Mouse (Mus musculus) liver, embryonic 12.5 days (tissue): Measurements from ENCODE around the gene Spocd1. TPM values are rescaled to one million over a fixed set of nuclear protein-coding genes. Genes with fewer than 3 reads are reported as not detected.
A peak's percentile ranks its signal among the peaks of the same experiment; 100 is the strongest.

ENCODE experiments used
- ATAC-seq: fragments of 200-750 bp; cut with Nextera tagmentation; 2 replicates; pipeline ENCODE4 v1.8.0; 2017; ENCODE audit warnings: moderate number of reproducible peaks, mild to moderate bottlenecking, moderate library complexity
- H3K27ac ChIP-seq: fragments of 300-500 bp; sonication (generic); 2 replicates; pipeline ENCODE4 v1.5.1; 2016; ENCODE audit warnings: mild to moderate bottlenecking
- H3K27me3 ChIP-seq: fragments of 300-500 bp; sonication (generic); replicated peaks from 2 replicates; pipeline ENCODE4 v1.6.1; 2016; ENCODE audit warnings: mild to moderate bottlenecking, moderate library complexity
- H3K36me3 ChIP-seq: fragments of 300-500 bp; sonication (generic); 2 replicates; pipeline ENCODE4 v1.6.1; 2016; ENCODE audit warnings: mild to moderate bottlenecking, moderate library complexity
- H3K4me1 ChIP-seq: fragments of 300-500 bp; sonication (generic); 2 replicates; pipeline ENCODE4 v1.6.1; 2016
- H3K4me2 ChIP-seq: fragments of 300-500 bp; sonication (generic); 2 replicates; pipeline ENCODE4 v1.6.1; 2016; ENCODE audit warnings: mild to moderate bottlenecking, moderate library complexity
- H3K4me3 ChIP-seq: fragments of 300-500 bp; sonication (generic); 2 replicates; pipeline ENCODE4 v1.5.1; 2016; ENCODE audit warnings: mild to moderate bottlenecking, moderate library complexity
- H3K9ac ChIP-seq: fragments of 300-500 bp; sonication (generic); 2 replicates; pipeline ENCODE4 v1.6.1; 2016; ENCODE audit warnings: mild to moderate bottlenecking, moderate library complexity
- H3K9me3 ChIP-seq: fragments of 300-500 bp; sonication (generic); replicated peaks from 2 replicates; pipeline ENCODE4 v1.6.1; 2016; ENCODE audit warnings: mild to moderate bottlenecking, moderate library complexity
- WGBS: fragments of 180-500 bp; shearing (Covaris S2); methylation state at CpG from one replicate; pipeline ENCODE4 v1.1.7; 2016; ENCODE audit not compliant: insufficient replicate concordance; 5-methylcytosine and 5-hydroxymethylcytosine counted together
- polyA plus RNA-seq: library from polyadenylated mRNA; unstranded; fragments of >200 nt; fragmentation: Nextera tagmentation; extraction: Ambion mirVana; gene quantifications from 2 replicates; pipeline ENCODE4 v1.2.1, GENCODE M21; 2016

The Spocd1 gene
- polyA plus RNA-seq, 1 experiment from 2014 or later: 0.04 TPM

DNA sequence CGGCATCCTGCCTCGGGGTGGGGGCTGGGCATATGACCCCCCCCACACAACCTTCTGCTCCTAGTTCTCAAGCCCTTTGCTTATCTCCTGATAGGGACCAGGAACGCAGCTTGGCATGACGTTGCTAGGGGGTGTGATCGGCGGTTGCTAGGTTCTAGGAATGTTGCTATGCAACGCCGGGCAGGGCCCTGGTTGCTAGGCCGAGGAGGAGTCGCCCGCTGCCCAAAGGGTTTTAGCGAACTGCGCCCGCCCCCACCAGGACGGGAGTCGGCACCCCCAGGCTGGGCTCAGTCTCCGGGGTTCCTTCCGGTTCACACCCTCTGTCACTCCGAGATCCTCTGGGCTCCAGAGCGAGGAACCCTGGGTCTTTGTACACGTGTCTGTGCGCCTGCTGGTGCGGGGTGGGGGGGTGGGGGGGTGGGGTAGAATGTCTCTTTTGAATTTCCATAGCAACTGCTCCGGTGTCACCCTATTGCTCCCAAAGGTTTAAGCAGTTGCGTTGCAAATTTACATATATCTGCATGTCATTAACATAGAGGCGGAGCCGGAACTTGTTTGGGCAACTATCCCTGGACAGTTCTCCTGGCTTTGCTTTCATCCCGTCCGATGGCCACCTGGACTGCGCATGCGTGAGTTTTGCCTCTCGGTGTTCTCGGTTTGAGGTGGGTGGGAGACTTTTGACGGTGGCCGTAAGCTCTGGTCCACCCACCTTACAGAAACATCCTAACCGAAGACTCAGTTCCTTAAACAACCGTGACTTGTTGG, 31.3 kb downstream of the Spocd1 start:
- peaks cover 15% of the 10 kb centered on the region for H3K4me1 ChIP-seq
- peak; percentile 51; the same call in 1 of the 2 replicates for ATAC-seq
- no peaks in the 10 kb centered on the region for H3K36me3 ChIP-seq
- peak overlapping the region; percentile 48 for H3K4me3 ChIP-seq
- peaks cover 73% of the 10 kb centered on the region for H3K27me3 ChIP-seq
- WGBS: 2% methylated on average over 37 of the region's 37 CpGs
- no peak overlapping the region for H3K27ac ChIP-seq
- no peaks in the 10 kb centered on the region for H3K9me3 ChIP-seq
- H3K4me2 ChIP-seq: peak overlapping the region; percentile 76
- H3K9ac ChIP-seq: 0 out of 2 replicates have a peak overlapping the region, but pooled peaks have one; percentile 3

DNA sequence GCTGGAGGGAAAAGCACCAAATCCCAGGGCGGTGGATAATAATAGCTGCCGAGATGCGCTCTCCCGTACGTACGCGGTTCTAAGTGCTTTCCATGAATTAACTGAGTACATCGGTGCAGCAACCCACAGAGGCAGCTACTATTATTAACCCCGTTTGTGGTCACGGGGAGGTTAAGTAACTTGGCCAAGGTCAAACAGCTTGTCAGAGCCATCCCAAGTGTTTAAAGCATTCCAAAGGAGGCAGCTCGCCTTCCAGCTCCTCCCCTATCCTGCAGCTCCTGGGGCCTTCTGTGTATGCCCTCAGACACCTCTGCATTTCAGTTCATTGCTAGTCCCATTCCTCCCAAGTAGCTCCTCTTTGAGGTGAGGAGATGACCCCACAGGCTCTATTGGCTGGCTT, 36.2 kb downstream of the Spocd1 start:
- H3K36me3 ChIP-seq: no peaks in the 10 kb centered on the region
- peaks cover 78% of the 10 kb centered on the region for H3K27me3 ChIP-seq
- H3K9ac ChIP-seq: no peak overlapping the region
- no peak overlapping the region for H3K4me2 ChIP-seq
- H3K4me3 ChIP-seq: no peak overlapping the region
- H3K4me1 ChIP-seq: peaks cover 5% of the 10 kb centered on the region
- H3K27ac ChIP-seq: no peak overlapping the region
- WGBS: 63% methylated on average over 11 of the region's 11 CpGs
- ATAC-seq: no peak
- H3K9me3 ChIP-seq: no peaks in the 10 kb centered on the region

DNA sequence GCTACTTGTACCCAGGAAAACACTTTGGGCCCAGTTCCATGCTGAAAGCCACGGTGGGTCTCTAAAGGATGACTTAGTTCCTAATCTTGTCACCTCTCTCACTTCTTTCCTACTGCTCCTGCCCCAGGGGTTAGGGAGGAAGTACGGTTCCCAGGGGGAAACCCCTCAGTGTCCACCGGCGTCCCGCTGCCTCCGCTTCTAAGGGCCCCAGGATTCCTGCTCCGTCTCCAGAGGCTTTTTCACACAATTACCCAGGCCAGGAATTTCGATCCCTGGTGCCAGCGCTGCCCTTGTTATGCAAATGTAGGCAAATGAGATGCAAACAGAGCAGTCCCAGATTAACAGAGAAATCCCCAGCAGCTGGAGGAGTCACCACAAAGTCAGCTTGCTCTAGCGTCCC, 37.2 kb downstream of the Spocd1 start:
- Histone ChIP-seq H3K9ac (no peak overlapping the region), H3K4me2 (no peak overlapping the region), H3K4me1 (no peaks in the 10 kb centered on the region), H3K27me3 (peaks cover 75% of the 10 kb centered on the region), H3K27ac (no peak overlapping the region), H3K36me3 (no peaks in the 10 kb centered on the region), H3K4me3 (no peak overlapping the region), H3K9me3 (no peaks in the 10 kb centered on the region)
- WGBS: 16% methylated on average over 10 of the region's 10 CpGs
- ATAC-seq: no peak

DNA sequence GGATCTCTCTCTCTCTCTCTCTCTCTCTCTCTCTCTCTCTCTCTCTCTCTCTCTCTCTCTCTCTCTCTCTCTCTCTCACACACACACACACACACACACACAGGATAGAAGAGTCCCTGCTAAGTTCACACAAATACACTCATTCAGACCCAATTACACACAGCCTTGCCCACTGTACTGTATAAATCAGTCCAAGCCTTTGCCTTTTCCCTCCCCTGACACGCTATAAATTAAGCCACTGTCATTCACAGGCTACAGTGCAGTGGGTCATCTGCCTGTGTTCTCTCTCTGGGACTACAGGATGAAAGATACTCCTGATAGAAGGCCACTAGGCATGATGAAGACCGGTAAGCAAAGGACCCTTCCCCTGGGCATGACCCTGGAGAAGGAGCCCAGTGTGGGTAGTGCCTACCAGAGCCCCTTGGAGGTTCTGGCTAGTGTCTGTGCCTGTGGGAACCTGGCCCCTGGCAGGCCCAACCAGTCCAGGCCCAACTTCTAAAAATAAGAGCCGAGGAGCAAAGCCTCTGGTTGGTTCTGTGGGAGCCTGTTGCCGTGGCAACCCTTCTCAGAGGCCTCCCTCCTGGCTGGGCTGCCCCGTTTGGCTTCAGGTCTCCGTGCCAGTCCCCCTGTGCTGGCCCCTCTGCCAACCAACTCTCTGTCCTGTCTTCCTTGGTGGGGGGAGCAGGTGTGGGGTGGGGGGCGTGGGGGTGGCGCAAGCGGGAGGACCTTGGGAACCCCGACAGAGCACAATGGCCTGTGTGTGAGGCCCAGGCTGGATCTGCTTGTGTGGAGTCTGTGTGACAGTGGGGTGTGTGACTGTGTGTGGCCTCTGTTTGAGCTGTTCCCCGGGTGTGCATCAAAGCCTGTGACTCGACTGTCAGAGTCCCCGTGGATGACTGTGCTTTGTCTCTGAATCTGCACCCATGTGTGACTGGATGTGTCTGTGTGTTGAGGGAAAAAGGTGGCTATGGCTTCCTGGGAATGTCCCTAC, 38.3 kb downstream of the Spocd1 start:
- 56% methylated on average over 13 of the region's 13 CpGs for WGBS
- Histone ChIP-seq H3K27ac (no peak overlapping the region), H3K4me2 (no peak overlapping the region), H3K9ac (no peak overlapping the region), H3K27me3 (peaks cover 75% of the 10 kb centered on the region), H3K36me3 (no peaks in the 10 kb centered on the region), H3K9me3 (no peaks in the 10 kb centered on the region), H3K4me1 (no peaks in the 10 kb centered on the region), H3K4me3 (no peak overlapping the region)
- ATAC-seq: no peak

DNA sequence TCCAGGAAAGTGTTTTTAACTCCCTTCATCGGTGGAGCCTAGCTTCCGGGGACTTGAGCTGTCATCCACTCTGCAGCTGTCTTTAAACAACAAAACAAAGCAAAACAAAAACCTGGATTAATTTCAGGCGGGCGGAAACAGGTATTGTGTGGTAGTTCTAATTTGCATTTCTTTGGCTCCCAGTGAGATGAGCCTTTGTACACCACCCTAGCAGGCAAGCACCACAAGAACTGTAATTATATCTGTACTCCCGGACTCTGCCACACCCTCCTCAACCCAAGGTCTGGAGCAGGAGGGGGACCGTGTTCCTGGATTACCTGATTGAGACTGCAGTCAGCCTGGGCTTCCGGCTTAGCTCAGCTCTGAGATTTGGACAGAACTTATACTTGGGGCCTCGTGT, 41.1 kb downstream of the Spocd1 start:
- Histone ChIP-seq H3K4me3 (no peak overlapping the region), H3K27me3 (peaks cover 88% of the 10 kb centered on the region), H3K9me3 (no peaks in the 10 kb centered on the region), H3K4me1 (no peaks in the 10 kb centered on the region), H3K36me3 (no peaks in the 10 kb centered on the region), H3K27ac (no peak overlapping the region), H3K4me2 (no peak overlapping the region), H3K9ac (no peak overlapping the region)
- WGBS: 56% methylated on average over 8 of the region's 8 CpGs
- ATAC-seq: no peak

DNA sequence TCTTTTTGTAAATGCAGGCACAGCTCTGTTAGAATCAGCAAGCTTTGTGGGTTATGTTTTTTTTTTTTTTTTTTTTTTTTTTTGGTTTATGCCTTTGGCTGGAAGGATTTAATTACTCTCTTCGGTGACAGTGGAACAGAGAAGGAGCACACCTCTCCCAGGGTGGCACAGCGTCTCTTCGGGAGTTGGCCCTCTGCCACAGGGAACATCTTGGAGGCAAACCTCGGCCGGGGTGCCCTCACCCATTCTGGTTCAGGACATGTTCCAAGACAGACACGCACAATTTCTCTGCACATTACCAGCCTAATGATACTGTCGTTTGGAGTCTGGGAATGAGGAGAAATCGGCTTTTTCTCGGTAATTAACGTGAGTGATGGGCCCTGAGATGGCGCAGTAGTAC, 41.8 kb downstream of the Spocd1 start:
- no peak overlapping the region for H3K27ac ChIP-seq
- 68% methylated on average over 11 of the region's 11 CpGs for WGBS
- no peaks in the 10 kb centered on the region for H3K4me1 ChIP-seq
- H3K27me3 ChIP-seq: peaks cover 87% of the 10 kb centered on the region
- no peaks in the 10 kb centered on the region for H3K9me3 ChIP-seq
- no peak overlapping the region for H3K4me2 ChIP-seq
- H3K4me3 ChIP-seq: no peak overlapping the region
- no peak overlapping the region for H3K9ac ChIP-seq
- ATAC-seq: no peak
- H3K36me3 ChIP-seq: no peaks in the 10 kb centered on the region

DNA sequence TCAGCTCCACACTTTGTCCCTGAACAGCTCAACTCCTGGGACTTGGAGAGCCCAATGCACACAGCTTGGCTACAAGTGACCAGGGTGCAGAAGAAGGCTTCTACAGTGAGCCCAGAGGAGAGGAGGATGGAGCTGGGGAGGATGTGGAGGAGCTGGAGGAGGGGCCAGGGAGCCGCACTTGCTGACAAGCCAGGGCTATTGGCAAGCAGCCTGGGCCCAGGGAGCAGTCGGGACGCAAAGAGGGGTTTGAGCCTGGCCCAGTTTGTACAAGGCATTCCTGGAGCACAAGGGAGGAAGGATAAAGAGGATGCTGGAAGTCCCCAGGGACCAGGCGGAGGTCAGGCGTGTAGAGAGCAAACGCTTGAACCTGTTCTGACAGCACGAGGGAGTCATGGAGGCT, 42.9 kb downstream of the Spocd1 start:
- no peak overlapping the region for H3K27ac ChIP-seq
- H3K4me3 ChIP-seq: no peak overlapping the region
- no peak overlapping the region for H3K4me2 ChIP-seq
- ATAC-seq: no peak
- no peaks in the 10 kb centered on the region for H3K9me3 ChIP-seq
- whole genome bisulfite sequencing: 36% methylated on average over 7 of the region's 7 CpGs
- no peaks in the 10 kb centered on the region for H3K36me3 ChIP-seq
- H3K27me3 ChIP-seq: peaks cover 86% of the 10 kb centered on the region
- no peaks in the 10 kb centered on the region for H3K4me1 ChIP-seq
- H3K9ac ChIP-seq: no peak overlapping the region

DNA sequence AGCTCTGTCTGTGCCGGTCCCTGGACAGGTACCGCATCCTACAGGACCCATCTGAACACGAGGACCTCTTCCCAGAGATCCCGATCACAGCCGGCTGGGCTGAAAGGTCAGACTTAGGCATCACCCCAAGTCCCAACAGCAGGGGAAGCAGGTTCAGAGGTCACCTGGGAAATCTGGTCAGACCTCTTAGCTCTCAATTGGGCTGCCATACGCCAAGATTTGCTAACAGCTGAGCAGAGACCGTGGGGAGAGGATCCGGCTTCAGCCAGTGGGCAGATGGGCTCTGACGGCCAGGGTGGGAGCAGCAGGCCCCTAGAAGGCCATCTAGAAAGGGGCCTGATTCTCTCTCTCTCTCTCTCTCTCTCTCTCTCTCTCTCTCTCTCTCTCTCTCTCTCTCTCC, 45.2 kb downstream of the Spocd1 start:
- no peak overlapping the region for H3K4me3 ChIP-seq
- H3K9ac ChIP-seq: no peak overlapping the region
- ATAC-seq: no peak
- peaks cover 89% of the 10 kb centered on the region for H3K27me3 ChIP-seq
- WGBS: 62% methylated on average over 9 of the region's 9 CpGs
- H3K9me3 ChIP-seq: no peaks in the 10 kb centered on the region
- no peak overlapping the region for H3K4me2 ChIP-seq
- no peaks in the 10 kb centered on the region for H3K4me1 ChIP-seq
- H3K36me3 ChIP-seq: no peaks in the 10 kb centered on the region
- H3K27ac ChIP-seq: no peak overlapping the region

DNA sequence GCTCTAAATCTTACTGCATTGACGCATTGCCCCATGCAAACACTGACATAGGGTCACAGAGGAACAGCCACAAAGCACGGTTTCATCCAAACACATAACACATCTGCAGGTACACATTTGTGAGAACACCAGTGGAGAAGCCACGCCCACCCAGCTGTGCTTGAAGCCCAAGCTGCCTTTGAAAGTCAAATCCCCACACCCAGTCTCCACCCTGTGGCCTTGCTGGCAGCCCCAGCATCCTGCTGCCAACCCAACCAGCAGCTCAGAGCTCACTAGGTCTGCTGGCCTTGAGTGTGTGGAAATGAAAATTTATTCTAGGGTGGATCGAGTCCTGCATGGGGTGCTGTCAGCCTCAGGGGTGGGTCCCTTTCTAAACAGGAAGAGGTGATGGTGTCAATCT, 48.2 kb downstream of the Spocd1 start:
- ATAC-seq: no peak
- no peak overlapping the region for H3K9ac ChIP-seq
- no peak overlapping the region for H3K4me3 ChIP-seq
- H3K9me3 ChIP-seq: no peaks in the 10 kb centered on the region
- no peaks in the 10 kb centered on the region for H3K4me1 ChIP-seq
- no peak overlapping the region for H3K4me2 ChIP-seq
- peaks cover 98% of the 10 kb centered on the region for H3K27me3 ChIP-seq
- no peaks in the 10 kb centered on the region for H3K36me3 ChIP-seq
- WGBS: 49% methylated on average over 4 of the region's 4 CpGs
- no peak overlapping the region for H3K27ac ChIP-seq

DNA sequence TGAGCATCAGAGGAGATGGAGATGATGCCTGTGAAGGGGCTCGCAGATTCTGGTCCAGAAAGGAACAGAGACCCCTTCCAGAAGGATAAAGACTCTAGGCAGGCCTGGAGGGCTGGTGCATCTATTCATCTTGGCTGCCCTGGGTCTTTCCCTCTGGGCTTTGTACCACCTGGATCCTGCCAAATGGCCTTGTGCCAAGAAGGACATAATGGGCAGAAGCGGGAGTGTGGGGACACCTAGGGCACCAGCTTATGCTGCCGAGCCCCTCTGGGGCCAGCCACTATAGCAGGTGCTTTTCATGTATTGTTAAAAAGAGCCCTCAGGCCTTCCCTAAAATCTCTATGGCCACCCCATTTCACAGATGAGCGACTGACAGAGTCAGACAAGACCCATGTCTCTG, 49.2 kb downstream of the Spocd1 start:
- Histone ChIP-seq H3K4me1 (no peaks in the 10 kb centered on the region), H3K4me3 (no peak overlapping the region), H3K9ac (no peak overlapping the region), H3K27ac (no peak overlapping the region), H3K36me3 (no peaks in the 10 kb centered on the region), H3K27me3 (peaks cover 98% of the 10 kb centered on the region), H3K4me2 (no peak overlapping the region), H3K9me3 (no peaks in the 10 kb centered on the region)
- WGBS: 53% methylated on average over 4 of the region's 4 CpGs
- no peak for ATAC-seq

DNA sequence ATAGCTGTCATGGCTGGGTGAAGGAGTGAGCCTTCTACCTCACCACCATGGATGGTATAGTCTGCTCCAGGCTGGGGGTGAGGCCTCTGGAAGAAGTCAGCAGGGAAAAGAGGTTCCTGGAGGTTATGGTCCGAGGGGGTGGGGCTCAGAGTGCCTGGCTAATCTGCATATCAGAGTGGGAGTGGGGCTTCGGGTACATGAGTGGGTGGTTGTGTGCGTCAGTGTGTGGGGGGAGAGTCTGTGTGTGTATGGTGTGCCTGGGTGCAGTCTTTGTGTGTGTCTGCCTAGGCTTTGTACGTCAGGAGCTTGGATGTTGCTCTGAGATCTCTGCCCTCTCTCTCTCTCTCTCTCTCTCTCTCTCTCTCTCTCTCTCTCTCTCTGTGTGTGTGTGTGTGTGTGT, 49.9 kb downstream of the Spocd1 start:
- Histone ChIP-seq H3K4me1 (no peaks in the 10 kb centered on the region), H3K27me3 (peaks cover 98% of the 10 kb centered on the region), H3K4me3 (no peak overlapping the region), H3K36me3 (no peaks in the 10 kb centered on the region), H3K9ac (no peak overlapping the region), H3K4me2 (no peak overlapping the region), H3K27ac (no peak overlapping the region), H3K9me3 (no peaks in the 10 kb centered on the region)
- no peak for ATAC-seq
- 60% methylated on average over 4 of the region's 4 CpGs for WGBS

DNA sequence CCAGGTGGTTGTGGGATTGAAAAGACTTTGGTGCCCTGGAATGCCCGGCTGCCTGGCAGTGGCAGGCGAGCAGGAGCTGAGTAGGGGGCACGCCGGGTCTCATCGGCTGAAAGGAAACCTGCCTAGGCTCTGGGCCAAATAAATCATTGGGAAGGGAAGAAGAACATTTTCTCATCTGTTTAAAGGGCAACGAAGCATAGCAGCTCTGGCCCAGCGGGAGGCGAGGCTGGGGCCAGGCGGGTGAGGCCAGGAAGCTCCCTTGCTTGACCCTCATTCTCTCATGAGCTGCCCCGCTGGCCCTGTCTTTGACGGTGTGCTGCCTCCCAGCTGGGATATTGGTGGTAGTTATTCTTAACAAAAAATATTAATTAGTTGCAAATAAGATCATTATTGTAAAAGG, 52.6 kb downstream of the Spocd1 start:
- H3K27ac ChIP-seq: no peak overlapping the region
- H3K36me3 ChIP-seq: no peaks in the 10 kb centered on the region
- H3K4me3 ChIP-seq: no peak overlapping the region
- no peak overlapping the region for H3K9ac ChIP-seq
- H3K4me1 ChIP-seq: peaks cover 9% of the 10 kb centered on the region
- ATAC-seq: no peak
- H3K4me2 ChIP-seq: no peak overlapping the region
- 62% methylated on average over 11 of the region's 11 CpGs for WGBS
- H3K9me3 ChIP-seq: no peaks in the 10 kb centered on the region
- H3K27me3 ChIP-seq: peaks cover 100% of the 10 kb centered on the region
